Mouse (Mus musculus) liver, adult 2 months (tissue): Measurements from ENCODE around the gene Sstr4. TPM values are rescaled to one million over a fixed set of nuclear protein-coding genes. Genes with fewer than 3 reads are reported as not detected.

ENCODE experiments used
- DNase-seq: peaks from one replicate; pipeline ENCODE4 v3.0.0-alpha.2; 2011; ENCODE audit warnings: low read depth, low spot score; ENCODE audit errors: extremely low read depth
- H3K27ac ChIP-seq: fragments of 200-500 bp; replicated peaks from 2 replicates; pipeline ENCODE4 v1.5.1; 2012; ENCODE audit warnings: low read depth, mild to moderate bottlenecking, control low read depth, inconsistent platforms, low read length; ENCODE audit not compliant: insufficient read depth
- H3K27me3 ChIP-seq: fragments of 200-500 bp; 2 replicates; pipeline ENCODE4 v1.6.1; 2012; ENCODE audit warnings: mild to moderate bottlenecking, moderate library complexity, low read length, inconsistent platforms; ENCODE audit not compliant: control insufficient read depth, insufficient read depth
- H3K36me3 ChIP-seq: fragments of 200-500 bp; 2 replicates; pipeline ENCODE4 v1.6.1; 2012; ENCODE audit warnings: low read length, inconsistent platforms; ENCODE audit not compliant: control insufficient read depth, insufficient read depth
- H3K4me1 ChIP-seq: fragments of 200-500 bp; 2 replicates; pipeline ENCODE4 v1.6.1; 2011; ENCODE audit warnings: low read length; ENCODE audit not compliant: control insufficient read depth, insufficient read depth
- H3K4me3 ChIP-seq: fragments of 200-500 bp; 2 replicates; pipeline ENCODE4 v1.5.1; 2011; ENCODE audit warnings: low read depth, mild to moderate bottlenecking, control low read depth, low read length, moderate library complexity; ENCODE audit not compliant: insufficient read depth
- H3K79me2 ChIP-seq: fragments of 200-500 bp; 2 replicates; pipeline ENCODE4 v1.6.1; 2012; ENCODE audit warnings: inconsistent platforms, mild to moderate bottlenecking, low read length, moderate library complexity; ENCODE audit not compliant: control insufficient read depth, insufficient read depth
- H3K9ac ChIP-seq: fragments of 200-500 bp; 2 replicates; pipeline ENCODE4 v1.6.1; 2012; ENCODE audit warnings: low read depth, mild to moderate bottlenecking, control low read depth, inconsistent platforms, low read length
- CTCF ChIP-seq: fragments of 200-500 bp; IDR thresholded peaks from 2 replicates; pipeline ENCODE4 v1.5.1; 2011; ENCODE audit warnings: low read depth, low read length, control low read depth
- POLR2A ChIP-seq: fragments of 200-500 bp; IDR thresholded peaks from 2 replicates; pipeline ENCODE4 v1.6.1; 2011; ENCODE audit warnings: low read length, control low read depth; ENCODE audit not compliant: insufficient read depth; ENCODE audit errors: extremely low read depth
- WGBS: fragments of 180-500 bp; shearing (Covaris S2); methylation state at CpG from one replicate; pipeline ENCODE4 v1.1.7; 2018; 5-methylcytosine and 5-hydroxymethylcytosine counted together
- polyA plus RNA-seq: library from polyadenylated mRNA; depleted of rRNA; stranded (reverse); fragments of >200 nt; gene quantifications from 2 replicates; pipeline ENCODE4 v1.2.3, GENCODE M21; 2012
- total RNA-seq: library from RNA; depleted of rRNA; stranded (reverse); fragments of >200 nt; gene quantifications from 2 replicates; pipeline ENCODE4 v1.2.3, GENCODE M21; 2014

Gene Sstr4
- total and polyA plus RNA-seq, 2 experiments: not detected

GRCm38 (mm10) chr2:148397784-148398100, 2.6 kb downstream of the Sstr4 start:
- Histone ChIP-seq H3K4me3 (no peak overlapping the region), H3K27me3 (peaks cover 9% of the 10 kb centered on the region), H3K36me3 (no peaks in the 10 kb centered on the region), H3K27ac (no peak overlapping the region), H3K79me2 (no peaks in the 10 kb centered on the region), H3K4me1 (no peaks in the 10 kb centered on the region; the same call in 1 of the 2 replicates), H3K9ac (no peak overlapping the region)
- TF ChIP-seq POLR2A: no peak
- DNase-seq: no peak
- 63% methylated on average over 1 of the region's 1 CpGs for WGBS

- Histone ChIP-seq H3K36me3 (no peaks in the 10 kb centered on the region), H3K79me2 (no peaks in the 10 kb centered on the region), H3K9ac (no peak overlapping the region), H3K4me1 (no peaks in the 10 kb centered on the region; the same call in 1 of the 2 replicates), H3K27ac (no peak overlapping the region), H3K27me3 (peaks cover 9% of the 10 kb centered on the region), H3K4me3 (no peak overlapping the region)
- peak; percentile 49 for DNase-seq
- WGBS: 62% methylated on average over 5 of the region's 5 CpGs
- TF ChIP-seq CTCF (no peak), POLR2A (no peak)
Measured at GRCm38 (mm10) chr2:148398901-148399685, 3.9 kb downstream of the Sstr4 start.

- no peaks in the 10 kb centered on the region for H3K27me3 ChIP-seq
- TF ChIP-seq POLR2A: no peak
- TF ChIP-seq CTCF: no peak
- H3K4me3 ChIP-seq: no peak overlapping the region
- no peak overlapping the region for H3K27ac ChIP-seq
- no peaks in the 10 kb centered on the region for H3K79me2 ChIP-seq
- DNase-seq: no peak
- WGBS: 83% methylated on average over 1 of the region's 1 CpGs
- H3K9ac ChIP-seq: no peak overlapping the region
- no peaks in the 10 kb centered on the region for H3K4me1 ChIP-seq
- no peaks in the 10 kb centered on the region for H3K36me3 ChIP-seq
Measured at GRCm38 (mm10) chr2:148402227-148402626, 7.1 kb downstream of the Sstr4 start.

GRCm38 (mm10) chr2:148404906-148405305, 9.8 kb downstream of the Sstr4 start:
- Histone ChIP-seq H3K79me2 (no peaks in the 10 kb centered on the region), H3K9ac (no peak overlapping the region), H3K27me3 (no peaks in the 10 kb centered on the region), H3K4me1 (no peaks in the 10 kb centered on the region), H3K27ac (no peak overlapping the region), H3K36me3 (no peaks in the 10 kb centered on the region), H3K4me3 (no peak overlapping the region; the same call in 1 of the 2 replicates)
- 80% methylated on average over 5 of the region's 5 CpGs for WGBS
- no peak for DNase-seq
- TF ChIP-seq POLR2A (no peak), CTCF (no peak)

GRCm38 (mm10) chr2:148406160-148406970, 11.2 kb downstream of the Sstr4 start:
- Histone ChIP-seq H3K4me1 (no peaks in the 10 kb centered on the region), H3K4me3 (peak overlapping the region; percentile 77), H3K36me3 (no peaks in the 10 kb centered on the region), H3K27me3 (no peaks in the 10 kb centered on the region), H3K79me2 (no peaks in the 10 kb centered on the region), H3K27ac (no peak overlapping the region), H3K9ac (peak overlapping the region; percentile 67)
- 18% methylated on average over 34 of the region's 34 CpGs for WGBS
- no peak for DNase-seq
- TF ChIP-seq POLR2A (no peak), CTCF (0 out of 2 replicates have a peak, but pooled peaks have one; percentile 21)
